Mouse (Mus musculus) layer of hippocampus, adult 9-10 months (tissue): ENCODE measurements around the gene Atpaf1.

ENCODE experiments used
- DNase-seq: peaks from one replicate; pipeline ENCODE4 v3.0.0; 2022; ENCODE audit warnings: low spot score

The Atpaf1 gene

DNA sequence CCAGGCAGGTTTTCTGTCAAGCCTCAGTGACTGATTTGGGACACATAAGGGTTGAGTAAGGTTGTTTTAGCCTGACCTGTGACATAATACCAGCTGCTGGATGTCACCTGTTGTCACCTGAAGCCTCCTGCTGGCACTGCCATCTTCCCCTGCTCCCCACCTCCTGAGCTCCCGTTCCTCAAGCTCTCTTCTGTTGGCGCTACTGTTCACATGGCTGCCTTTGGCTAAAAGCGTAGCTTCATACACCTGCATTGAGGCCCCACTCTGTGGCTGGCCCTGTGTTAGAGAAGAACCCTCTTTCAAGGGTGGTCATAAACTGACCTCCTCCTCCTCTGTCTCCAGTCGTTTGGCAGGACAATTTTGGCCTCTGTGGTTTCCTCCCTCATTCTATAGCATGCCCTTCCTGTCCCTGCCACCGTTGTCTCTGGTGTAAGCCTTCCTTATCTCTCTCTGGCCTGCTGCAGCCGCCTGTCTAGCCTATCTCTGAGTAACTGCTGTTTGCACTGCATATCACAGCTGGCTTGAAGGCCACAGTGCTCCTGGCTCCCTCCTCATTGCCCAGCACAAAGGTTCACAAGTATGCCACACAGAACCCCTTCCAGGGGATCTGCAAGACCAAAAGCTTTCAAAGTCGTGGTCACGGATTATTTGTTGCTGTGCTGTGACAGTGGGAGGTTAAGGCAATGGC is 64.5 kb downstream of the Atpaf1 start:
- no peak for DNase-seq

DNA sequence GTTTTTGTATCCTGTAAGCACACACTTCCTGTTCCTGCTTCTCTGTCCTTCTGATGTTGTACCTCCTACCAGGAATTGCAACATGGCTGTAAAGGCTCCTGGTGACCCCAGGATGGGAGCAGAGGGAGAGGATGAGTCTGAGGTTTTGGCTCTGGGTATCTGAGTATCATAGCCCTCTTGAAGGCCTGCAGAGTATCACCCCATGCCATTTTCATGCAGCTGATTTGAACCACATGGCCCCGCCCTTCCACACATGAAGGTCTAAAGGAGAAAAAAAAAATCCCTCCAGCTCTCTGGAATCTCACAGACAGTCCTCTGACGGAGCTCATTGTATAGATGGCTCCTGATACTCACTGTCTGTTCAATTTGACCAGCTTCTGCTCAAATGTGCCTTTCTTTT is 65.5 kb downstream of the Atpaf1 start:
- no peak for DNase-seq

DNA sequence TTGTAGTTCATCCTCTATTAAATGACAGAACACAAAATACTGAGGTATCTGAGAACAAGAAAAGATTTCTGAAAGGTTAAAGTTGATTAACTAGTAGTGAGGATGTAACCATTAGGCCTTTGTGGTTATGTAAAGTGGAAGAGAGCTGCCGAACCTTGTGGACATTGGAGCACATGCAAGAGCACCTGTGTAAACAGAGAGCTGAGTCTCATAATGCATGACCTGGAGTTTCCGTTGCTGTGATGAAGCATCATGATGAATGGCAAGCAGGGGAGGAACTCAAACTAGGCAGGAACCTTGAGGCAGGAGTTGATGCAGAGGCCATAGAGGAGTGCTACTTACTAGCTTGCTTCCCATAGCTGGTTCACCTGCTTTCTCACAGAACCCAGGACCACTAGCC is 66.0 kb downstream of the Atpaf1 start:
- no peak for DNase-seq

DNA sequence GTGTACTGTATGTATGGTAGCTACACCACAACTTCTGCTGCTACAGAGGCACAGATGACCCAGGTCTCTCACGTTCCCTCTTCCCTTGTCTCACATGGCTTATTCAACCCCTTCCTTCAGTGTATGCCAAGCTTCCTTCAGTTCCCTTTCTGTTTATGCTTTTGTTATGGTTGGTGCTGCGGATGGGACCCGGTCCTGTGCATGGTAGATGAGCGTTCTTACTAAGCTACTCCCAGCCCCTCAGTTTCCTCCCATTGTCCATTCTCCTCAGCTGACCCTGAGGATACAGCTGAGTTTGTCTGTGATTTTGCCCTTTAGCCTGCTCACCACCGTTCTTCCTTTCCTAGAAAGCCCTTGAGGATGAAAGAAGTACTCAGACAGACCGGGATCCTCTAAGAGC is 67.0 kb downstream of the Atpaf1 start:
- DNase-seq, result no peak

DNA sequence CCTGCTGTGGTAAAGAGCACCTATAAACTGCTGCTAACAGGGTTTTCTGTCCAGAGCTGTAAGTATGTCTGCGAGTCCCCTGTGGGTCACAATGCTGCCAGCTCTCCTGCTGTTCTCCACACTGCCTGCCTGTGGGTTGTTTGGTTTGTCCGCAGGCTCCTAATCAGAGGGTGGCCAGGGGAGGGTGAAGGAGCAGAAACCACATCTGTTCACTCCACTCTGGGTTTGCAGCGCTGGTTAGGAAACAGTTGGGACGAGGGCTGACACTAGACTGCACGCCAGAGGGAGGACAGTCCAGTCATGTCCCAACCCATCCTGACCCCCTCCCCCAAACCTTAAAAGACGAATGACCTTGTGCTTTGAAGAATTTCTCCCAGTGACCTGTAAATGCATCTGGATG is 70.5 kb downstream of the Atpaf1 start:
- DNase-seq, result no peak

GRCm38 (mm10) chr4:115855609-115856008 is 71.0 kb downstream of the Atpaf1 start:
- DNase-seq, result no peak

GRCm38 (mm10) chr4:115856282-115856681 is 71.7 kb downstream of the Atpaf1 start:
- DNase-seq, result no peak

DNA sequence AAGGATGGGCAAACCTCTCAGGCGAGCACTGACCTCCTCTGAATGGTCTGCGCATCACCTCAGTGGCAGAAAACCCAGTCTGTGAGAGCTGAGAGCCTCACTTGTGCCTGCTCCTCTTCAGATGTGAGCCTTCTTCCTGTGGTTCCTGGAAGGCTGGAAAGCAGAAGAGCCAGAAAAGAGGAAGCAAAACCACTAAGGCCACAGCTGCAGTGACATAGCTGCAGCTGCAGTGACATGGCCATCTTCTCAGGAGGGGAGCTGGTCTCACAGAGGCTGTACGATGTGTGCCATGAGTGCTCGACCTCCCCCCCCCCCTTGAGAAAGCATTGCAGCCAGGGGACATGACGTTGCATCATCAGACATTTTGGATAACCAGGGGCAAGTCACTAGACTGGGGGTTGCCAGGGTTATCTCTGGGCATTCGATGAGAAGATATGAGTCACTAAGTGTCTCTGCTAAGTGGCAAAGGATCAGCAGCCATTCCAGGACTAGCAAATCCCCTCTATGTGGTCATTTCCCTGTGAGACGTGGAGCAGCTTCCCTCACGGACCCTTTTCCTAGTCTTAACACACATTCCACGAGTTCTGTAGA is 72.8 kb downstream of the Atpaf1 start:
- no peak for DNase-seq

DNA sequence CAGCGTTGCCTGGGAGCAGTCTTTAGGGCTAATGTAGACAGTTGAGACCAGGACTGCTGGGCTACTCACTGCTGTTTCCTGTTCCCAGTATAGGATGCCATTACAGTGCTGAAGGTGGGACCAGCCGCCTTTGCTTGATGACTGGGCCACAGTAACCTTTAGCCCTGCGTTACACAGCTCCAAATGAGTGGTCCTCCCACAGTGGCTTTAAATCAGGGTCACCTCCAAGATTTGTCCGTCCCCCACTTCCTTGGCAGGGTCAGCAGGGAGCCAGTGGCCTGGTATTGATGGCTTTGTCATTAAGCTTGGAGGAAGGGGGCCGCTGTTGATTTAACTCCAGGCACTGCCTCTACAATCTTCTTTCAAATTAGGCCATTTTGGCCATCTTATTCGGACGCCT is 78.7 kb downstream of the Atpaf1 start:
- no peak for DNase-seq

DNA sequence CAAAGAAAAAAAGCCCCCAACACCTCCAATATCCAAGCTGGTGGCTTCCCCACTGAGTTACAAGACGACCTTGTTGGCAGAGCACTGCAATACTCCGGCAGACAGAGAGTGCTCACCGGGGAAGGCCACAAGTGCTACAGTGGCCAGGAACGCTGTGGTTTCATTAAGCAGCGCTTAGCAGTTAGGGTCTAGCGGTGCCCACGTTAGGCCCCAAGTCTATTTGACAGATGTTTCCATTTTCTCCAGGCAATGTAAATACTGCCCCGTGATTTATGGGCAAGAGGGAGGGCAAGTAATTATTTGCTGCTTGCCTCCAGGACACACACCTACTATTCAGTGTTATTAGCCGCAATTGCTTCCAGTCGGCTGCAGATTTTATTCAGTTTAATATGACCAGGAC is 79.3 kb downstream of the Atpaf1 start:
- DNase-seq, result no peak
